Mouse (Mus musculus) MEL (cell line): ENCODE results near the gene Tnn.

Experiments used
- CTCF ChIP-seq, 3 experiments: IDR thresholded peaks in 2 of 3; conservative IDR thresholded peaks in 1 of 3; 2 replicates each; pipeline ENCODE4 v1.5.1; 2011 to 2012; ENCODE audit warnings: low read length in 3 of 3, low read depth in 2 of 3, mild to moderate bottlenecking in 2 of 3, improper control_type of control experiment in 1 of 3, inconsistent platforms in 1 of 3, mixed read lengths in 1 of 3, moderate library complexity in 1 of 3; ENCODE audit not compliant: control insufficient read depth in 1 of 3, insufficient read depth in 1 of 3, poor library complexity in 1 of 3, severe bottlenecking in 1 of 3
- GATA1 ChIP-seq: IDR thresholded peaks from 2 replicates; pipeline ENCODE4 v1.6.1; 2011; ENCODE audit warnings: low read depth, low read length, improper control_type of control experiment
- JUND ChIP-seq: IDR thresholded peaks from 2 replicates; pipeline ENCODE4 v1.6.1; 2011; ENCODE audit warnings: low read depth, mild to moderate bottlenecking, improper control_type of control experiment, low read length
- POLR2A ChIP-seq, 2 experiments: IDR thresholded peaks; 2 replicates each; pipeline ENCODE4 v1.6.1; 2011 to 2012; ENCODE audit warnings: low read length in 2 of 2, mild to moderate bottlenecking in 2 of 2, control low read depth in 1 of 2, improper control_type of control experiment in 1 of 2, low read depth in 1 of 2, moderate library complexity in 1 of 2; ENCODE audit not compliant: control insufficient read depth in 1 of 2, insufficient read depth in 1 of 2, poor library complexity in 1 of 2
- ZKSCAN1 ChIP-seq: IDR thresholded peaks from 2 replicates; pipeline ENCODE4 v1.6.1; 2012; ENCODE audit warnings: low read depth, mild to moderate bottlenecking, inconsistent platforms, low read length, improper control_type of control experiment, moderate library complexity
- ZMIZ1 ChIP-seq: IDR thresholded peaks from 2 replicates; pipeline ENCODE4 v1.6.1; 2012; ENCODE audit warnings: low read depth, mild to moderate bottlenecking, inconsistent platforms, low read length, improper control_type of control experiment, moderate library complexity

- TF ChIP-seq CTCF (IDR thresholded peaks at IDR 0.05 in 2 of 3, conservative IDR thresholded peaks at IDR 0.05 in 1 of 3; ENCODE audit: control insufficient read depth in 1 of 3, insufficient read depth in 1 of 3, low read depth in 2 of 3, low read length in 3 of 3, poor library complexity in 1 of 3, severe bottlenecking in 1 of 3) (no peak), GATA1 (no peak), ZKSCAN1 (no peak), POLR2A (IDR thresholded peaks at IDR 0.05; ENCODE audit: control insufficient read depth in 1 of 2, insufficient read depth in 1 of 2, low read depth in 1 of 2, low read length in 2 of 2, poor library complexity in 1 of 2) (no peak), JUND (no peak), ZMIZ1 (no peak)
These were observed 92.8 kb downstream of the Tnn start for GRCm38 (mm10) chr1:160060542-160060941.
